Mouse (Mus musculus) retina, postnatal 7 days (tissue): ENCODE measurements around the gene Gm8882.
"Not testable (repeated sequence)": the region's sequence is repeated elsewhere in the genome, so short reads cannot be mapped to it uniquely, and the experiment has no call there.

ENCODE experiments used
- DNase-seq: peaks from one replicate; pipeline ENCODE4 v3.0.0-alpha.2; 2012; ENCODE audit warnings: low read depth, low spot score

Gm8882 gene

DNA sequence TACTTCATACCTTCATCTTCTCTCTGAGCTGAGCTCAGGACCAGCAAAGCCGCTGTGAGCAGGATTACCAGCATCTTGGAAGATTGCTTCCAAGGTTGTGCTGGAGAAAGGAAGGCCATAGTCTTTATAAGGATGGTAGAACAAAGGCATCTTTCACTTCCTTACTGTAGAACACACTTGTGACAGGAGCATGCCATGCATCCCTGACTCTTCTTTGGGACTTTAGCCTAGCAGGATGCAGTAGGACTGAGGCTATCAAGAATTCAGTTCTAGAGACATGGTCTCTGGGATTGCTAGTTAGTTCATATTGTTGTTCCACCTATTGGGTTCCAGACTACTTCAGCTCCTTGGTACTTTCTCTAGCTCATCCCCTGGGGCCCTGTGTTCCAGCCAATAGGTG is at the start of gene Gm8882:
Gm8882 (minus strand) TSS at position 101 of the 400 bp plus-strand sequence.
- DNase-seq: not testable (repeated sequence)

DNA sequence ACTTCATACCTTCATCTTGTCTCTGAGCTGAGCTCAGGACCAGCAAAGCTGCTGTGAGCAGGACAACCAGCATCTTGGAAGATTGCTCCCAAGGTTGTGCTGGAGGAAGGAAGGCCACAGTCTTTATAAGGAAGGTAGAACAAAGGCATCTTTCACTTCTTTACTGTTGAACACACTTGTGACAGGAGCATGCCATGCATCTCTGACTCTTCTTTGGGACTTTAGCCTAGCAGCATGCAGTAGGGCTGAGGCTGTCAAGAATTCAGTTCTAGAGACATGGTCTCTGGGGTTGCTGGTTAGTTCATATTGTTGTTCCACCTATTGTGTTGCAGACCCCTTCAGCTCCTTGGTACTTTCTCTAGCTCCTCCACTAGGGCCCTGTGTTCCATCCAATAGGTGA is 49.3 kb downstream of the Gm8882 start, which contains the start of gene Prpmp5:
Prpmp5 (minus strand) TSS at position 101 of the 400 bp plus-strand sequence.
- not testable (repeated sequence) for DNase-seq
